Mouse (Mus musculus): ENCODE results near the gene Zgrf1. TPM values are rescaled to one million over a fixed set of nuclear protein-coding genes. Genes with fewer than 3 reads are reported as not detected.

Gene Zgrf1
- total RNA-seq (2021), result 1 to 10 TPM in 1 of 2 experiments, under 1 TPM in 1; 0.74 to 1.6 TPM
- long read RNA-seq, experiment 1, partial matches to known transcripts, result 0 of 1 reads
- long read RNA-seq, experiment 1, other reads (novel, unspliced or antisense), result 1 of 1 reads
- long read RNA-seq, experiment 2, result 0 reads

- intact Hi-C loops (cut with DNase I), result loop anchor here (10.0 kb wide), 1 partner anchor 368 kb away; no protein-coding TSS in a partner anchor
- DNase-seq, result peak; percentile 98
Observed at GRCm38 (mm10) chr3:127552973-127553719, at the start of gene Zgrf1, which contains the start of gene Larp7. TSS of gene Zgrf1 (plus strand) at chr3:127553489. TSS of gene Larp7 (minus strand) at chr3:127553349.

- intact Hi-C loops (cut with DNase I), result no loop called here
- DNase-seq, result no peak
Observed at GRCm38 (mm10) chr3:127507878-127508783, 45.2 kb upstream of the Zgrf1 start.

- intact Hi-C loops (cut with DNase I), result no loop called here
- DNase-seq, result no peak
Observed at GRCm38 (mm10) chr3:127511786-127512746, 41.2 kb upstream of the Zgrf1 start.

- intact Hi-C loops (cut with DNase I), result no loop called here
- no peak for DNase-seq
Observed at GRCm38 (mm10) chr3:127512794-127513335, 40.4 kb upstream of the Zgrf1 start.

- intact Hi-C loops (cut with DNase I), result no loop called here
Observed at GRCm38 (mm10) chr3:127513699-127514098, 39.6 kb upstream of the Zgrf1 start.

GRCm38 (mm10) chr3:127515251-127515650 is 38.0 kb upstream of the Zgrf1 start:
- intact Hi-C loops (cut with DNase I), result no loop called here
- no peak for DNase-seq

More at GRCm38 (mm10) chr3:127513699-127514098, 39.6 kb upstream of the Zgrf1 start:
- DNase-seq, result no peak

- DNase-seq, result no peak
- intact Hi-C loops (cut with DNase I), result loop anchor here (2.0 kb wide), 1 partner anchor 21 kb away; the partner anchor contains the start of gene Ank2
Observed at GRCm38 (mm10) chr3:127520300-127520699, 33.0 kb upstream of the Zgrf1 start.

- intact Hi-C loops (cut with DNase I), result loop anchor here (2.0 kb wide), 1 partner anchor 22 kb away; the partner anchor contains the start of gene Ank2
- peak; percentile 43 to 62 for DNase-seq
Observed at GRCm38 (mm10) chr3:127521156-127521555, 32.1 kb upstream of the Zgrf1 start.

- intact Hi-C loops (cut with DNase I), result no loop called here
- DNase-seq, result peak; percentile 30 to 43
Observed at GRCm38 (mm10) chr3:127525188-127525819, 28.0 kb upstream of the Zgrf1 start.

GRCm38 (mm10) chr3:127527465-127528034 is 25.7 kb upstream of the Zgrf1 start:
- DNase-seq, result peak; percentile 28 to 62
- intact Hi-C loops (cut with DNase I), result no loop called here

GRCm38 (mm10) chr3:127529210-127529609 is 24.1 kb upstream of the Zgrf1 start:
- intact Hi-C loops (cut with DNase I), result no loop called here
- DNase-seq, result no peak

GRCm38 (mm10) chr3:127529824-127530223 is 23.5 kb upstream of the Zgrf1 start:
- intact Hi-C loops (cut with DNase I), result no loop called here
- no peak for DNase-seq

GRCm38 (mm10) chr3:127530293-127530692 is 23.0 kb upstream of the Zgrf1 start:
- intact Hi-C loops (cut with DNase I), result no loop called here
- DNase-seq, result no peak

GRCm38 (mm10) chr3:127539193-127539592 is 14.1 kb upstream of the Zgrf1 start:
- intact Hi-C loops (cut with DNase I), result loop anchor here (5.0 kb wide), 1 partner anchor 42 kb away; the partner anchor contains the start of gene Ank2
- DNase-seq, result peak in 1 of 2 experiments; percentile 25

GRCm38 (mm10) chr3:127543976-127544375 is 9.3 kb upstream of the Zgrf1 start:
- intact Hi-C loops (cut with DNase I), result no loop called here
- DNase-seq, result no peak

GRCm38 (mm10) chr3:127544610-127545121 is 8.6 kb upstream of the Zgrf1 start:
- intact Hi-C loops (cut with DNase I), result no loop called here
- no peak for DNase-seq

- peak; percentile 23 to 43 for DNase-seq
- intact Hi-C loops (cut with DNase I), result loop anchor here (2.0 kb wide), 1 partner anchor 95 kb away; no protein-coding TSS in a partner anchor
Observed at GRCm38 (mm10) chr3:127547882-127548281, 5.4 kb upstream of the Zgrf1 start.

GRCm38 (mm10) chr3:127552434-127552972 is 786 bp upstream of the Zgrf1 start:
- intact Hi-C loops (cut with DNase I), result loop anchor here (10.0 kb wide), 1 partner anchor 368 kb away; no protein-coding TSS in a partner anchor
- DNase-seq, result peak in 1 of 2 experiments; percentile 7

Data from heart, postnatal 14 days (tissue).